Mouse (Mus musculus): ENCODE results near the gene Hist2h2ab.
"Not testable (repeated sequence)": the region's sequence is repeated elsewhere in the genome, so short reads cannot be mapped to it uniquely, and the experiment has no call there.

The Hist2h2ab gene

GRCm38 (mm10) chr3:96198601-96199251, 20.9 kb upstream of the Hist2h2ab start:
- not testable (repeated sequence) for DNase-seq

GRCm38 (mm10) chr3:96199731-96200130, 19.9 kb upstream of the Hist2h2ab start:
- DNase-seq, result no peak

GRCm38 (mm10) chr3:96207819-96208218, 11.8 kb upstream of the Hist2h2ab start:
- DNase-seq, result no peak

GRCm38 (mm10) chr3:96209242-96209641, 10.4 kb upstream of the Hist2h2ab start:
- no peak for DNase-seq

GRCm38 (mm10) chr3:96219191-96219641, 449 bp upstream of the Hist2h2ab start:
- DNase-seq, result peak; percentile 17

GRCm38 (mm10) chr3:96220131-96220764, 583 bp downstream of the Hist2h2ab start:
- not testable (repeated sequence) for DNase-seq

- DNase-seq, result peak; percentile 87
Measured at GRCm38 (mm10) chr3:96220765-96221639, 1.3 kb downstream of the Hist2h2ab start, which contains the start of the genes Hist2h2ac and Hist2h2be. Gene Hist2h2ac, minus strand, starts transcription at chr3:96220880. Gene Hist2h2be, plus strand, starts transcription at chr3:96221119.

GRCm38 (mm10) chr3:96221640-96222038, 2.0 kb downstream of the Hist2h2ab start:
- no peak for DNase-seq

- DNase-seq, result no peak
Measured at GRCm38 (mm10) chr3:96222774-96223173, 3.1 kb downstream of the Hist2h2ab start.

- no peak for DNase-seq
Measured at GRCm38 (mm10) chr3:96225421-96225820, 5.8 kb downstream of the Hist2h2ab start.

GRCm38 (mm10) chr3:96226695-96227648, 7.3 kb downstream of the Hist2h2ab start:
- no peak for DNase-seq

- no peak for DNase-seq
Measured at GRCm38 (mm10) chr3:96228828-96229227, 9.2 kb downstream of the Hist2h2ab start.

- no peak for DNase-seq
Measured at GRCm38 (mm10) chr3:96230404-96230803, 10.7 kb downstream of the Hist2h2ab start.

- no peak for DNase-seq
Measured at GRCm38 (mm10) chr3:96230910-96231757, 11.5 kb downstream of the Hist2h2ab start.

GRCm38 (mm10) chr3:96231758-96232120, 12.1 kb downstream of the Hist2h2ab start:
- peak; percentile 18 for DNase-seq

GRCm38 (mm10) chr3:96234914-96235313, 15.2 kb downstream of the Hist2h2ab start:
- DNase-seq, result no peak

GRCm38 (mm10) chr3:96235836-96236235, 16.2 kb downstream of the Hist2h2ab start:
- no peak for DNase-seq

GRCm38 (mm10) chr3:96236834-96237334, 17.2 kb downstream of the Hist2h2ab start:
- no peak for DNase-seq

- DNase-seq, result no peak
Measured at GRCm38 (mm10) chr3:96237335-96237903, 17.8 kb downstream of the Hist2h2ab start.

- DNase-seq, result no peak
Measured at GRCm38 (mm10) chr3:96237904-96238511, 18.3 kb downstream of the Hist2h2ab start.
